Mouse (Mus musculus) intestine, embryonic 14.5 days (tissue): Measurements from ENCODE around the gene Rtl8b. TPM values are rescaled to one million over a fixed set of nuclear protein-coding genes. Genes with fewer than 3 reads are reported as not detected.
"Not testable (repeated sequence)": the region's sequence is repeated elsewhere in the genome, so short reads cannot be mapped to it uniquely, and the experiment has no call there.

ENCODE experiments used
- ATAC-seq: fragments of 200-750 bp; cut with Nextera tagmentation; replicated peaks from 2 replicates; pipeline ENCODE4 v1.8.0; 2017; ENCODE audit warnings: low read depth, moderate number of reproducible peaks, moderate TSS enrichment, moderate library complexity; ENCODE audit not compliant: low FRiP score, low TSS enrichment
- DNase-seq: peaks from one replicate; pipeline ENCODE4 v3.0.0-alpha.2; 2018; ENCODE audit warnings: low spot score
- H3K27ac ChIP-seq: fragments of 300-500 bp; sonication (generic); 2 replicates; pipeline ENCODE4 v1.5.1; 2014; ENCODE audit warnings: low read depth, mild to moderate bottlenecking, control low read depth
- H3K27me3 ChIP-seq: fragments of 300-500 bp; sonication (generic); replicated peaks from 2 replicates; pipeline ENCODE4 v1.6.1; 2014; ENCODE audit warnings: low read length, control low read depth; ENCODE audit not compliant: control insufficient read depth, insufficient read depth
- H3K36me3 ChIP-seq: fragments of 300-500 bp; sonication (generic); 2 replicates; pipeline ENCODE4 v1.6.1; 2014; ENCODE audit warnings: low read length, control low read depth; ENCODE audit not compliant: control insufficient read depth, insufficient read depth
- H3K4me1 ChIP-seq: fragments of 300-500 bp; sonication (generic); replicated peaks from 2 replicates; pipeline ENCODE4 v1.6.1; 2014; ENCODE audit warnings: low read length, control low read depth, mixed read lengths; ENCODE audit not compliant: control insufficient read depth, insufficient read depth
- H3K4me2 ChIP-seq: fragments of 300-500 bp; sonication (generic); 2 replicates; pipeline ENCODE4 v1.6.1; 2014; ENCODE audit warnings: low read length
- H3K4me3 ChIP-seq: fragments of 300-500 bp; sonication (generic); 2 replicates; pipeline ENCODE4 v1.5.1; 2014; ENCODE audit warnings: low read depth, low read length, control low read depth, mixed read lengths
- H3K9ac ChIP-seq: fragments of 300-500 bp; sonication (generic); 2 replicates; pipeline ENCODE4 v1.6.1; 2014; ENCODE audit warnings: mild to moderate bottlenecking, low read length
- H3K9me3 ChIP-seq: fragments of 300-500 bp; sonication (generic); 2 replicates; pipeline ENCODE4 v1.6.1; 2016; ENCODE audit warnings: low read length, control low read depth; ENCODE audit not compliant: control insufficient read depth
- WGBS: fragments of 180-500 bp; shearing (Covaris S2); extraction: QIAGEN DNeasy Blood & Tissue Kit; methylation state at CpG from one replicate; pipeline ENCODE4 v1.1.7; 2014; 5-methylcytosine and 5-hydroxymethylcytosine counted together
- polyA plus RNA-seq: library from polyadenylated mRNA; unstranded; fragments of >200 nt; fragmentation: Nextera tagmentation; extraction: Ambion mirVana; gene quantifications from 2 replicates; pipeline ENCODE4 v1.2.1, GENCODE M21; 2014

Gene Rtl8b
- polyA plus RNA-seq, 1 experiment from 2014 or later, result 52.8 TPM

DNA sequence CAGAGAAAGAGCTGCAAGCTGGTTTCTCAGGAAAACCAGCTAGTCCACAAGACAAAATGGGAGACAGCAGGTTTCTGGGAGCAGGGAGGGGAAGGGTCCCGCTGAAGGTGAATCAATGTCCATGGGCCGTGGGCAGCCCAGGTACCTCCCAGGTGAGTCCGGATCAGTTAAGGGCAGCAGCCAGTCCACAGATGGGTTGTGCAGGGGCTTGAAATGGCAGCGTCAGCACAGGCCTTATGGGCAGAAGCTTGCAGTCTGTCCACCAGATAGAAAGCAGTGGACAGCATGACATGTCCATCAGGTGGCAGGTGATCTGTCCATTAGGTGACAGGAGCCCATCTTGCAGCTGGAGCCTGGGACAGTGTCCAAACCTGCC is 27.6 kb downstream of the Rtl8b start:
- DNase-seq, H3K9me3 ChIP-seq, H3K36me3 ChIP-seq, ATAC-seq, H3K4me1 ChIP-seq, H3K9ac ChIP-seq, H3K4me3 ChIP-seq, H3K4me2 ChIP-seq, H3K27me3 ChIP-seq, H3K27ac ChIP-seq: not testable (repeated sequence)
- 47% methylated on average over 3 of the region's 4 CpGs for WGBS

DNA sequence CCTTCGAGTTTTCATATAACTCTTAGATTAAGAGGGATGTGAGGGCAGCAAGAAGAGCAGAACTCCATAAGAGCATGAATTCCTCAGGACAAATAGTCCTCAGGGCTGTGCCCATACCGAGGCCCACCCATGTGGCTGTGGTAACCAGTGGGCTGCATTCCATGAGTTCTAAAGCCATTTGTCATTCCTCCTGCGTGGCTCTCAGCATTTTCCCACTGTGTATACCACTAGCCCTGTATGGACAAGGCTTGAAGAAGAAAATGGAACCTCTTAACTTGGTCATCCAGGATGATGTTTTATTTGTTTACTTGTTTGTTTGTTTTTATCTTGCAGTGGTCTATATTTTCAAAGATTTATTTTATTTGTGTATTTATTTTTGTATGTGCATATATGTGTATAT is 32.1 kb downstream of the Rtl8b start:
- H3K4me1 ChIP-seq, H3K4me3 ChIP-seq, H3K36me3 ChIP-seq, DNase-seq, H3K9me3 ChIP-seq, H3K9ac ChIP-seq, H3K27ac ChIP-seq, ATAC-seq, H3K4me2 ChIP-seq, H3K27me3 ChIP-seq: not testable (repeated sequence)
- WGBS, result 56% methylated on average over 3 of the region's 3 CpGs

Other genes starting within 250 kb of the Rtl8b start
- gene Etd, start 235.5 kb downstream of the Rtl8b start, polyA plus RNA-seq, result not detected in 2 replicates
- 28.4 and 34.2 TPM in 2 replicates for gene Rtl8c, start 62.4 kb downstream of the Rtl8b start, polyA plus RNA-seq
- gene Gm14597, start 61.4 kb downstream of the Rtl8b start, polyA plus RNA-seq, result not detected in 2 replicates
- gene Rtl8a, start 26.7 kb downstream of the Rtl8b start, polyA plus RNA-seq, result 57.9 and 58.0 TPM in 2 replicates
- gene 4930502E18Rik, start 54.4 kb upstream of the Rtl8b start, polyA plus RNA-seq, result 0.20 TPM in 2 replicates
- not detected in 2 replicates for gene 1700013H16Rik, start 87.4 kb upstream of the Rtl8b start, polyA plus RNA-seq
- gene Zfp36l3, start 106.0 kb upstream of the Rtl8b start, polyA plus RNA-seq, result not detected in 2 replicates
- 1.8 and 2.1 TPM in 2 replicates for gene Xlr, start 127.3 kb upstream of the Rtl8b start, polyA plus RNA-seq